Mouse (Mus musculus) CD8-positive naive resting alpha-beta T cell, adult 2 months (primary cell): ENCODE results near the gene Ryr3.

Experiments
- DNase-seq, 2 experiments: peaks; one replicate each; pipeline ENCODE4 v3.0.0; 2022; ENCODE audit warnings: low read depth in 2 of 2, low spot score in 2 of 2

Gene Ryr3

DNA sequence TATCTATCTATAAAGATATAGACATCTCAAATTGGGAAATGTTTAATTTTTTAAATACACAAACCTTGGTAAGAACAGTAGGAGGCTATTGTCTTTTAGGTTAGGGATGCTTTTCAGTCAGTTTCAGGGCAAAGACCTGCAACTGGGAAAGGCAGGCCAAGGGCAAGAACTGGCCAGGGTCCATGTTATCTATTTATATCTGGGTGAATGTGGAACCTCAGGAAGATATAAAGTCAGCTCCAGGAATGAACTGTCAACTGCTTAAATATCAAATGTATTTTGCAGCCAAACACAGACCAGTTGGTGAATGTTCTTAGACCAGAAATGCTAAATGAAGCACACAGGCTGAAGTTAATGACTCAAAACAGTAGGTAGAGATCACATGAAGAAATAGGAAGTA lies 303.1 kb downstream of the Ryr3 start:
- no peak for DNase-seq

DNA sequence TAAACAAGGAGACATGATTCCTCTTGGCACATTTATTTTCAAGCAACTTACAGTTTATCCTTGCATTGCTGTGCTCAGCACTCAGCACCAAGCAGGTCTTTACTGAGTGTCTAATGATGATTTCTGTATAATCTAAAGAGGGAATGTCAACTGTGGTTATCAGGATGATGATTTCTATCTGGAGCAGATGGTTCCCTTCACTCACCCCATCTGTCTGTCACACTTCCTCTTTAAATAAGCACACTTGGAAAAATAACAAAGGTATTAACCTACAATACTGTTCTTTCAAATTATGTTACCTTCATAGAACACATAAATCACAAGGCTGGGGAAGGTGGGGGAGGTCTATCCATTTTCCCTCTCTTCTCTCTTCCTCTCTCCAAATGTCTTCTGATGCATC lies 304.3 kb downstream of the Ryr3 start:
- no peak for DNase-seq

- DNase-seq, result no peak
Measured at GRCm38 (mm10) chr2:112910579-112910978, 306.3 kb downstream of the Ryr3 start.

DNA sequence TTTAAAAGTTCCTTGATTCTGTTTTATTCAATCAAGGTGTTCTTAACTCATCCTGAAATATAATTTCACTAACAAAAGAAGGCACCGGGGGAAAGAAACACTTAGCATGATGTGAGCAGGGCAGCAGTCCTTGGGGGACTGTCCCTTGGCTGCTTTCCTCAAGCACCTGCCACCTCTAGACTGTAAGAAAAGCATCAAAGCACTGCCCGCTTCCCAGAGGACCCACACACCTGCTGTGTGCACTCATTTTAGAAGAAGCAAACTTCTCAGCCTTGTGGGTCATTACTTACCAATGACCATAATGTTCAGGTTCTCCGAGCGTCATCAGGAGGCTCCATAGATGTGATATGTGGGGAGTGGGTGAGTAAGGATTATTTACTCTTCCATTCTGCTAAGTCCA lies 307.8 kb downstream of the Ryr3 start:
- DNase-seq, result no peak

DNA sequence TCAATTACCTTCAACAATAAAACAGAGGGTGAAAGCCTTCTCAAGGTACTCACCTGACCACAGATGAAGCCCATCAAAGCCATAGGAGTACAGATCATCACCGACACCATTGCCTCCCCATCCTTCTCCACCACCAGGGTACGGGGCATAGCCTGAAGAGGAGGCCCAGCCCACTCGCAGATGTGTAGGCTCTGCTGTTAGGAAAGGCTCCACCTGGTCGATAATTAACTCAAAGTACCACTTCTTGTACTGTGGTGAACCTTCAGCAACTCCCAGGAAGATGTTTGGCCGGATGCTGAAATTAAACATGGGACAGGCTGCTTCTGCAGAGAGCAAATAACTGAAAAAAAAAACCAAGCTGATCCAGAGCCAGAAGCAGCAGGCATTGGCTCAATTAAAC lies 316.1 kb downstream of the Ryr3 start:
- no peak for DNase-seq

DNA sequence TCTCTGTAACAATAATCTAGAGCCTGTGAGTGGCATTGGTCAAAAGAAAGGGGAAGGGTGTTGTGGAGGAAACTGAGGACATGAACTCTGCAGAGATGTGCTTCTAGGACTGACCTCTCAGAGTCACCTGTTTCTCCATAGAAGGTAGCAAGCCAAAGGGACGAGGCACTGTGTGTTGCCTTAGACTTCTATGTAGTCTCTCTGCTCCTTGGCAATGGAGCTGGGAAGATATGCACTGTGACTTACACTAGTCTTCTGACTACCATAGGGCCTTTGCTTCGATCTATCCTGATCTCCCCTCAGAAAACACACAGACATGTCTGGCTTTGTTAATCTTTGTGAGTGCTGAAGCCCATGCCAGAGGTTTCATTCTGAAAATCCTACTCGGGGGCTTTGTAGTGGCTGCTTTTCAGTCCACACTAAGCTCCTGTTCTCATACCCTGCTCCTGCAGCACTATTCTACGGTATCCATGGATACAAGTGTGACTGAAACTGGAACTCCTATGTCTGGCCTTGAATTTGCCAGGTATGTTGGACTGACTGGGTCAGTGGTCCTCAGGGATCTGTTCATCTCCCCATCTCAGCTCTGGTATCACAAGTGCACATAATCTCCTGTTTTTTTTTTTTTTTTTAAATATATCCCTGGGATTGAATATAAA lies 332.3 kb downstream of the Ryr3 start:
- DNase-seq, result no peak

DNA sequence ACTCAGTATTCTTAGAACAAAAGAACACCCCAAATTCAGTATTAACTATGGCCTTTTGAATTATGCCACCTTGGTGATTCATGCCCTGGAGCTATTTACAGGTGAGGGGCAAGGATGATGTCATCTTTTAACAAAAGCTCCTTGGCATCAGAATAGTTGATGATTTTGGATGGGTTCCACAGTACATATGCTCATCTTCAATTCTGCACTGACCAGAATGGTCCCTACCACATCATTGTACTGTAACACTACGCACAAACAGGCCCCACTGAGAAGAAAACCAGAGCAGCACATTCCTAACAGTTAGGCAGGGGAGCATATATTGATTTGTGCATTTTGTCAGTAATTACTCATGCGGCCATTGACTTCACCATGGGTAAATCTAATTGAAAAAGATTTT lies 335.1 kb downstream of the Ryr3 start:
- no peak for DNase-seq

GRCm38 (mm10) chr2:112881376-112881775 lies 335.5 kb downstream of the Ryr3 start:
- DNase-seq, result no peak

- DNase-seq, result no peak
Measured at GRCm38 (mm10) chr2:112877404-112877803, 339.5 kb downstream of the Ryr3 start.

- DNase-seq, result no peak
Measured at GRCm38 (mm10) chr2:112866043-112866551, 350.8 kb downstream of the Ryr3 start.

DNA sequence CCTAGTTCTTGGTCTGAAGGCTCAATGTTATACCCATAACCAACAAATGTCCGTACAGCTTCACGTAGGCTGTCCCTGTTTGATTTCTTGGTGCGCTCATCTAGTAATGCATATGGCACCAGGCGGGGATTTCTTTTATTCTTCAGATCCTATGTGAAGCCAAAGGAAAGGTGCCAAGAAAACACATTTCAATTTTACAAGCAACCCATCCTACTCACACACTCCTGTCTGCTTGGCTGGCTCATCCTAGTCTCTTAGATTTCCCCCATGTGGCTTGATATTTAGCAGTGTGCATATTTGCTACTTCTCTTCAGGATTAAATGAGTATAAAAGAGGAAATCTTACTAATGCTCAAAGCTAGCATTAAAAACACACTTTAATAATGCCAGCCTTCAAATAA lies 355.1 kb downstream of the Ryr3 start:
- DNase-seq, result no peak

DNA sequence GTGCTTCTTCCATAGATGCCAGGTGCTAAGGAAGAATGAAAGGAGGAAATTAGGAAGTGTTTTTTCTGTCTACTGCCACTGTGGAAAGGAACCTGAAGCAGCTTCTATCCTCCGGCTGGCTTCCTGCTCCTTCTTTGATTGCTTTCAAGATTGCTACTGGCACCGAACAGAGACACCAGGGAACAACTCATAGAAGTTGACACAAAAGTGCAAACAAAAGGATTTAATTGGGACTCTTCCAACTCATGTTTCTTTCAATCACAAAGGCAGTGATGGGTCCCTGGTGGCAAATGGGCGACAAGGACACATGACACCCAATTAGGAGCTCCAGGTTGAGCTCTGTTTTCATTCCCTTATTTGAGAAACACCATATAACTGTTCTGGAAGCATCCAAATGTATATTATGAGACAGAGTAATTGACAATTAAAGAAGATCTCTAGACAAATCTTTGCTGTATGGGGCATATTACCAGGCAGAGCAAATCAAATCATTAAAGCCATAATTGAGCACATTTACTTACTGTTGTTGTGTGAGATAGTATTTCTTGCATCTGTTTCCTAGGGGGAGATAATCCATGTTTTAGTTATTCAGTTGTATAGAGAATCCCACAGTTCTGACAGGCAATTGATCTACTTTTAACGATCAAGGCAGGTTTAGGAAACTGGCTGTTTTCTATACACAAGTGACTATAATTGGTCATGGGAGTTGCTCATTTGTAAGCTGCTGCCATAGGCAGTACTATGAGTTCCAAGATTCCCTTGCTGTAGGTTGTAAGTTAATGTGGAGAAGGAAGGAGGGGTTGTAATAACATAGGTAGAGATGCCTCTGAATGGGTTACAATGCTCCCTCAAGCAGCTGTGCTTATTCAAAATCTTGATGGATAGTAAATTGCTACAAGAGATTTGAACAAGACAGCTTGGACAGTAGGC lies 371.0 kb downstream of the Ryr3 start:
- DNase-seq, result no peak

- DNase-seq, result no peak
Measured at GRCm38 (mm10) chr2:112842877-112843276, 374.0 kb downstream of the Ryr3 start.

- no peak for DNase-seq
Measured at GRCm38 (mm10) chr2:112831423-112832305, 385.2 kb downstream of the Ryr3 start.

DNA sequence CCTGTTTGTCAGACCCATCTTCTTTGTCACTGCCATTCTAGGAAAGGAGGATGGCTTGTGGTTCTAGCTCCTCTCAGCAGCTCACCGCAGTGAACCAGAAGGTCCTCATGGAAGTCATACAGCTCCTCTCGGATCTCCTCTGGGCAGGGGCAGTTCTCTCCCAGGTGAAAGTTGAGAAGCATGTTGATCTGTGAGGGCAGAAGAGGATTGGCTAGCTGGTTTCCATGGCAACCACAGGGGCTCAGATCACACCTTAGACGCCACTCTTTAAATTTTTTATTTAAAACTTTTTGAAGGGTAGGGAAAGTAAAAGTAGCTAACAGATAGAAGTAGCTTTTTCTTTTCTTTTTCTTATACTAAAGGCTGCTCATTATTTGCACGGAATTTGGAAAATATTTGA lies 390.3 kb downstream of the Ryr3 start:
- no peak for DNase-seq

GRCm38 (mm10) chr2:112822721-112823120 lies 394.2 kb downstream of the Ryr3 start:
- no peak for DNase-seq

GRCm38 (mm10) chr2:112819059-112819458 lies 397.8 kb downstream of the Ryr3 start:
- DNase-seq, result no peak

- no peak for DNase-seq
Measured at GRCm38 (mm10) chr2:112816976-112817375, 399.9 kb downstream of the Ryr3 start.

DNA sequence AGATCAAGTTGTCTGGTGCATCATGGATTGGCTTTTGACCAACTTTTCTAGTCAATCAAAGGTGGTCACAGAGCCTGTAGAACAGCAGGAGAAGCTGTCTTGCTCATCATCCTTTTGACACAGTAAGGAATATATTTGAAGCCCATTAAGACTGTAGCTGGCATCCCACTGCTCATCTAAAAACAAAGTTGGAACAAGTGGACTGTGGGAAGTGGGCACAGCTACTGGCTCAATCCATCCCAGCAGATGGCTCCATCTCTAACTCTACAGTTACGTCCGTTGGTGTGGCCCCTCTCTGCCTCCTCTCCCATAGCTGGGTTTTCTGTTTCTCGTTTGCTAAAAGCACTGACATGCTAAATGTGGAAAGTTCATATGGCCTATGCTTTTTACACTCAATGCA lies 400.9 kb downstream of the Ryr3 start:
- no peak for DNase-seq

DNA sequence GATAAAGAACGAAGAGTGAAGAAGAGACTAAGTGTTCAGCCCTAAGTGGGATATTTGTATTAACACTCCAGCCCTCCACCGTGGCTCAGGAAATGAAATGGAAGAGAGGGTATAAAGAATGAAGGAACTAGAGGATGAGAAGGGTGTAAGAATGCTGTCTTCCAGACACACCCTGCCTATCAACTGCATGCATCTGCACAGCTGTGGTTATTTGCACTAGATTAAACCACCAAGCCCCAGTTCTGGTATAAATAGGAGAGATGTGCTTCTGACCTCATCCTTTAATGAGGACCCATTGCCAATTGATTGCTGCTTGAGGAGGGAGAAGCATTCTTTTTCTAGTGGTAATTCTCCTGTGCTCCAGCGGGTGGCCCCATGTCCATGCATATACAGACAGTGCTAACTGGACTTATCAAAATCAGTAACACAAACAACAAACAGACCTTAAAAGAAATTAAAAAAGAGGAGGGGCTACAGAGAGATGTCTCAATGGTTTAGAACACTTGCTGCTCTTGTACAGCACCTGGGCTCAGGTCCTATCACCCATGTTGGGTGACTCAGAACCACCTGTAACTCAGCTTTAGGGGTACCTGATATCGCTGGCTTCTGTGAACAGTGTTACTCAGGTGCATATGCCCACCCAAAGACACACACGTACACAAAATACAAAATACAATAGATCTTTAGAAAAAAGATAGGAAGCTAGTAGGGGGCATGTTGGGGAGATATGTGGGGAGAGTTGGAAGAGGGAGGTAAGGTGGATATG lies 404.1 kb downstream of the Ryr3 start:
- DNase-seq, result no peak

- DNase-seq, result no peak
Measured at GRCm38 (mm10) chr2:112806015-112806414, 410.9 kb downstream of the Ryr3 start.
